Mouse (Mus musculus): ENCODE measurements around the gene Aknad1.

GRCm38 (mm10) chr3:108727344-108727743, 12.1 kb upstream of the Aknad1 start:
- TF ChIP-seq POLR2A (IDR thresholded peaks at IDR 0.05; ENCODE audit: borderline replicate concordance, low read depth, low read length) (no peak), CTCF (IDR thresholded peaks at IDR 0.05; ENCODE audit: low read depth, low read length) (no peak)

Measured in bone marrow macrophage, adult 2 months (primary cell).